Mouse (Mus musculus) liver, adult 2 months (tissue): ENCODE measurements at regions not wholly inside any gene's neighbourhood (a gene's known extent, or its start where the extent isn't known, plus 50 kb on each side); places are given as distances from the start of the nearest gene placed in this dataset.

ENCODE experiments used
- DNase-seq: peaks from one replicate; pipeline ENCODE4 v3.0.0-alpha.2; 2011; ENCODE audit warnings: low read depth, low spot score; ENCODE audit errors: extremely low read depth
- H3K27ac ChIP-seq: fragments of 200-500 bp; replicated peaks from 2 replicates; pipeline ENCODE4 v1.5.1; 2012; ENCODE audit warnings: low read depth, mild to moderate bottlenecking, control low read depth, inconsistent platforms, low read length; ENCODE audit not compliant: insufficient read depth
- H3K27me3 ChIP-seq: fragments of 200-500 bp; 2 replicates; pipeline ENCODE4 v1.6.1; 2012; ENCODE audit warnings: mild to moderate bottlenecking, moderate library complexity, low read length, inconsistent platforms; ENCODE audit not compliant: control insufficient read depth, insufficient read depth
- H3K36me3 ChIP-seq: fragments of 200-500 bp; 2 replicates; pipeline ENCODE4 v1.6.1; 2012; ENCODE audit warnings: low read length, inconsistent platforms; ENCODE audit not compliant: control insufficient read depth, insufficient read depth
- H3K4me1 ChIP-seq: fragments of 200-500 bp; 2 replicates; pipeline ENCODE4 v1.6.1; 2011; ENCODE audit warnings: low read length; ENCODE audit not compliant: control insufficient read depth, insufficient read depth
- H3K4me3 ChIP-seq: fragments of 200-500 bp; 2 replicates; pipeline ENCODE4 v1.5.1; 2011; ENCODE audit warnings: low read depth, mild to moderate bottlenecking, control low read depth, low read length, moderate library complexity; ENCODE audit not compliant: insufficient read depth
- H3K79me2 ChIP-seq: fragments of 200-500 bp; 2 replicates; pipeline ENCODE4 v1.6.1; 2012; ENCODE audit warnings: inconsistent platforms, mild to moderate bottlenecking, low read length, moderate library complexity; ENCODE audit not compliant: control insufficient read depth, insufficient read depth
- H3K9ac ChIP-seq: fragments of 200-500 bp; 2 replicates; pipeline ENCODE4 v1.6.1; 2012; ENCODE audit warnings: low read depth, mild to moderate bottlenecking, control low read depth, inconsistent platforms, low read length
- CTCF ChIP-seq: fragments of 200-500 bp; IDR thresholded peaks from 2 replicates; pipeline ENCODE4 v1.5.1; 2011; ENCODE audit warnings: low read depth, low read length, control low read depth
- POLR2A ChIP-seq: fragments of 200-500 bp; IDR thresholded peaks from 2 replicates; pipeline ENCODE4 v1.6.1; 2011; ENCODE audit warnings: low read length, control low read depth; ENCODE audit not compliant: insufficient read depth; ENCODE audit errors: extremely low read depth
- WGBS: fragments of 180-500 bp; shearing (Covaris S2); methylation state at CpG from one replicate; pipeline ENCODE4 v1.1.7; 2018; 5-methylcytosine and 5-hydroxymethylcytosine counted together

- DNase-seq = no peak
- Histone ChIP-seq H3K27ac (no peak overlapping the region), H3K4me1 (no peaks in the 10 kb centered on the region), H3K79me2 (no peaks in the 10 kb centered on the region), H3K9ac (no peak overlapping the region), H3K27me3 (no peaks in the 10 kb centered on the region), H3K36me3 (no peaks in the 10 kb centered on the region), H3K4me3 (no peak overlapping the region)
- WGBS = 57% methylated on average over 9 of the region's 9 CpGs
- no peak for TF ChIP-seq POLR2A
- TF ChIP-seq CTCF = no peak
Observed at GRCm38 (mm10) chr15:88400787-88401186, 199.3 kb upstream of the Zdhhc25 start.

GRCm38 (mm10) chr15:88408461-88409379, 191.4 kb upstream of the Zdhhc25 start:
- H3K79me2 ChIP-seq = no peaks in the 10 kb centered on the region
- H3K27ac ChIP-seq = no peak overlapping the region
- no peaks in the 10 kb centered on the region for H3K36me3 ChIP-seq
- TF ChIP-seq CTCF = no peak
- TF ChIP-seq POLR2A = no peak
- H3K4me1 ChIP-seq = no peaks in the 10 kb centered on the region
- no peak for DNase-seq
- H3K9ac ChIP-seq = no peak overlapping the region
- H3K27me3 ChIP-seq = no peaks in the 10 kb centered on the region
- WGBS = 84% methylated on average over 20 of the region's 20 CpGs
- no peak overlapping the region for H3K4me3 ChIP-seq

- Histone ChIP-seq H3K4me3 (no peak overlapping the region), H3K79me2 (no peaks in the 10 kb centered on the region), H3K27me3 (no peaks in the 10 kb centered on the region), H3K27ac (no peak overlapping the region), H3K36me3 (no peaks in the 10 kb centered on the region), H3K9ac (no peak overlapping the region), H3K4me1 (no peaks in the 10 kb centered on the region; the same call in 1 of the 2 replicates)
- WGBS = 63% methylated on average over 4 of the region's 4 CpGs
- no peak for DNase-seq
- no peak for TF ChIP-seq CTCF
- TF ChIP-seq POLR2A = no peak
Observed at GRCm38 (mm10) chr15:88414206-88414605, 185.9 kb upstream of the Zdhhc25 start.

GRCm38 (mm10) chr15:88418881-88419280, 181.2 kb upstream of the Zdhhc25 start:
- WGBS = 65% methylated on average over 8 of the region's 8 CpGs
- no peak for TF ChIP-seq POLR2A
- TF ChIP-seq CTCF = no peak
- H3K27ac ChIP-seq = no peak overlapping the region
- DNase-seq = no peak
- H3K36me3 ChIP-seq = no peaks in the 10 kb centered on the region
- H3K79me2 ChIP-seq = no peaks in the 10 kb centered on the region
- H3K27me3 ChIP-seq = no peaks in the 10 kb centered on the region
- no peak overlapping the region for H3K9ac ChIP-seq
- no peaks in the 10 kb centered on the region; the same call in 1 of the 2 replicates for H3K4me1 ChIP-seq
- H3K4me3 ChIP-seq = no peak overlapping the region

GRCm38 (mm10) chr15:88428441-88428840, 171.7 kb upstream of the Zdhhc25 start:
- 75% methylated on average over 7 of the region's 7 CpGs for WGBS
- Histone ChIP-seq H3K36me3 (no peaks in the 10 kb centered on the region), H3K4me3 (no peak overlapping the region), H3K27me3 (no peaks in the 10 kb centered on the region; the same call in 1 of the 2 replicates), H3K79me2 (no peaks in the 10 kb centered on the region), H3K9ac (no peak overlapping the region), H3K27ac (no peak overlapping the region), H3K4me1 (no peaks in the 10 kb centered on the region)
- DNase-seq = no peak
- TF ChIP-seq POLR2A (no peak), CTCF (no peak)

GRCm38 (mm10) chr15:88430941-88431340, 169.2 kb upstream of the Zdhhc25 start:
- Histone ChIP-seq H3K79me2 (no peaks in the 10 kb centered on the region), H3K36me3 (no peaks in the 10 kb centered on the region), H3K27ac (no peak overlapping the region), H3K4me3 (no peak overlapping the region), H3K4me1 (no peaks in the 10 kb centered on the region), H3K27me3 (no peaks in the 10 kb centered on the region; the same call in 1 of the 2 replicates), H3K9ac (no peak overlapping the region)
- DNase-seq = no peak
- 81% methylated on average over 7 of the region's 7 CpGs for WGBS
- no peak for TF ChIP-seq POLR2A
- TF ChIP-seq CTCF = no peak
